ENCODE assay signal across 9 mouse cellular contexts in the genomic region with DNA sequence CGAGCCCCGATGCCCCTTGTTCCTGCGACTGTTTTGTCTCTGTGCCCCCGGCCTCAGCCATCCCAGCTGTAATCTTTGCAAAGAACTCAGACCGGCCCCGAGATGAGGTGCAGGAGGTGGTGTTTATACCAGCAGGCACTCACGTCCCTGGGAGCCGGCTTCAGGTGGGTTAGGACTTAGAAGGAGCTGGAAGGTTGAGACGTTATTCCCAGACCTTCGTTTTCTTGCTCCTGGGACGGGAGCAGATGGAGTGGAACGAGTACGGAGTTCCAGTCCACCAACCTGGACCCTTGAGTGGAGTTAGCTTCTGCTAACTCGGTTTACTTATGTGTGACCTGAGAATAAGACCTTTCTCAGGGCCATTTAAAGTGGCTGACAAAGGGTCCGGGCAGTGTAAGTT. TPM values are rescaled to one million over a fixed set of nuclear protein-coding genes. Genes with fewer than 3 reads are reported as not detected.
DNase-seq lines count a peak whose midpoint lies in the region; ATAC-seq and TF ChIP-seq lines count a peak whose summit lies in the region.
"Had no signal": no experiment of that assay in that cellular context is flagged by ENCODE, and none has a peak within 500 bp of the region (broad histone marks: within the 10 kb centered on the region; RNA-seq: fewer than 3 reads in every experiment).

No protein-coding gene starts in this region.

- H3K9ac ChIP-seq in midbrain, embryonic 16.5 days (ENCODE audit: low read depth, low read length): peak overlapping the region; percentile 85

- H3K27ac ChIP-seq in kidney, adult 2 months (ENCODE audit: insufficient read depth, low read depth, low read length): peak overlapping the region; percentile 79
- peak overlapping the region; percentile 96 for H3K27ac ChIP-seq in embryonic facial prominence, embryonic 10.5 days (replicated peaks)
- 0 out of 2 replicates have a peak overlapping the region, but pooled peaks have one; percentile 82 for H3K27ac ChIP-seq in midbrain, embryonic 16.5 days (ENCODE audit: low read length)

- TF ChIP-seq CTCF in kidney, adult 2 months (conservative IDR thresholded peaks at IDR 0.05; ENCODE audit: insufficient read depth, insufficient read length, low read depth, low read length): no peak

- H3K4me2 ChIP-seq in midbrain, embryonic 16.5 days (ENCODE audit: low read length): peak overlapping the region; percentile 83

- TF ChIP-seq POLR2A in kidney, adult 2 months (IDR thresholded peaks at IDR 0.05; ENCODE audit: low read depth, low read length): no peak

- H3K4me3 ChIP-seq in kidney, adult 2 months (ENCODE audit: insufficient read depth, low read depth, low read length): peak overlapping the region; percentile 71
- H3K4me3 ChIP-seq in embryonic facial prominence, embryonic 10.5 days: peak overlapping the region; percentile 76
- H3K4me3 ChIP-seq in midbrain, embryonic 16.5 days (ENCODE audit: low read depth, low read length): peak overlapping the region; percentile 79

- peak; percentile 70 for DNase-seq in kidney, adult 2 months
- DNase-seq in kidney, adult 18-20 months: no peak
- no peak for DNase-seq in embryonic facial prominence, embryonic 10.5 days (ENCODE audit: low spot score)
- DNase-seq in kidney, adult 9 months: peak; percentile 59
- no peak for DNase-seq in adrenal gland, postnatal 4 days (ENCODE audit: low spot score in 2 of 2)
- DNase-seq in layer of hippocampus, postnatal 10 days (ENCODE audit: low spot score in 2 of 2): no peak
- no peak for DNase-seq in left cerebral cortex, adult 11 months (ENCODE audit: low spot score)

- ATAC-seq in midbrain, embryonic 16.5 days: no peak

- H3K27me3 ChIP-seq in kidney, adult 2 months (replicated peaks; ENCODE audit: control insufficient read depth, insufficient read depth, low read length): no peaks in the 10 kb centered on the region
- H3K27me3 ChIP-seq in embryonic facial prominence, embryonic 10.5 days (replicated peaks; ENCODE audit: low read depth, poor library complexity, severe bottlenecking): peaks cover 5% of the 10 kb centered on the region; the same call in 1 of the 2 replicates
- H3K27me3 ChIP-seq in midbrain, embryonic 16.5 days (ENCODE audit: control insufficient read depth, insufficient read depth, low read depth, low read length): no peaks in the 10 kb centered on the region; the same call in 1 of the 2 replicates

- no peaks in the 10 kb centered on the region for H3K9me3 ChIP-seq in embryonic facial prominence, embryonic 10.5 days
- no peaks in the 10 kb centered on the region for H3K9me3 ChIP-seq in midbrain, embryonic 16.5 days (replicated peaks; ENCODE audit: control insufficient read depth, low read length, poor library complexity, severe bottlenecking)

- H3K36me3 ChIP-seq in kidney, adult 2 months (ENCODE audit: control insufficient read depth, insufficient read depth, low read length): no peaks in the 10 kb centered on the region
- H3K36me3 ChIP-seq in embryonic facial prominence, embryonic 10.5 days (replicated peaks): peaks cover 31% of the 10 kb centered on the region
- H3K36me3 ChIP-seq in midbrain, embryonic 16.5 days (ENCODE audit: control insufficient read depth, insufficient read depth, low read length): no peaks in the 10 kb centered on the region

- WGBS in kidney, adult 2 months: 7% methylated on average over 15 of the region's 15 CpGs
- 20% methylated on average over 15 of the region's 15 CpGs for WGBS in embryonic facial prominence, embryonic 10.5 days
- WGBS in midbrain, embryonic 16.5 days: 18% methylated on average over 15 of the region's 15 CpGs

- peaks cover 16% of the 10 kb centered on the region for H3K4me1 ChIP-seq in kidney, adult 2 months (ENCODE audit: control insufficient read depth, insufficient read depth, low read length)
- H3K4me1 ChIP-seq in embryonic facial prominence, embryonic 10.5 days: peaks cover 30% of the 10 kb centered on the region
- peaks cover 8% of the 10 kb centered on the region; the same call in 1 of the 2 replicates for H3K4me1 ChIP-seq in midbrain, embryonic 16.5 days (ENCODE audit: control insufficient read depth, insufficient read depth, low read length)

RNA-seq across cellular contexts. Expression of gene Scrn2, which starts 0.7 kb away (rescaled TPM):
- polyA plus RNA-seq in kidney, adult 2 months (2012; rRNA removed): 104 and 112 TPM in 2 replicates
- 43.5 and 43.8 TPM in 2 replicates for polyA plus RNA-seq in embryonic facial prominence, embryonic 10.5 days (2016; fragmentation: Nextera tagmentation; extraction: Ambion mirVana)
- 13.7 and 16.7 TPM in 2 replicates for polyA plus RNA-seq in midbrain, embryonic 16.5 days (2015; fragmentation: Nextera tagmentation; extraction: Ambion mirVana)
- total RNA-seq in adrenal gland, postnatal 4 days (2021): 10 to 100 TPM; 28.8 to 29.7 TPM
- total RNA-seq in layer of hippocampus, postnatal 10 days (2021): 1 to 10 TPM; 5.2 to 6.3 TPM

RNA-seq across cellular contexts. Expression of gene Lrrc46, which starts 10.8 kb away (rescaled TPM):
- polyA plus RNA-seq in kidney, adult 2 months (2012; rRNA removed): 1.9 and 2.5 TPM in 2 replicates
- polyA plus RNA-seq in embryonic facial prominence, embryonic 10.5 days (2016; fragmentation: Nextera tagmentation; extraction: Ambion mirVana): 1.2 TPM in 2 replicates
- 3.4 and 4.0 TPM in 2 replicates for polyA plus RNA-seq in midbrain, embryonic 16.5 days (2015; fragmentation: Nextera tagmentation; extraction: Ambion mirVana)
- 1 to 10 TPM in 1 of 2 experiments, under 1 TPM in 1; 0.76 to 1.3 TPM for total RNA-seq in adrenal gland, postnatal 4 days (2021)
- 1 to 10 TPM in 1 of 2 experiments, under 1 TPM in 1; 0.83 to 1.6 TPM for total RNA-seq in layer of hippocampus, postnatal 10 days (2021)
- total RNA-seq: hematopoietic stem cell, adult 5-6 weeks had no signal

RNA-seq across cellular contexts. Expression of gene Mrpl10, which starts 10.9 kb away (rescaled TPM):
- polyA plus RNA-seq in kidney, adult 2 months (2012; rRNA removed): 137 and 138 TPM in 2 replicates
- 86.6 and 89.9 TPM in 2 replicates for polyA plus RNA-seq in embryonic facial prominence, embryonic 10.5 days (2016; fragmentation: Nextera tagmentation; extraction: Ambion mirVana)
- polyA plus RNA-seq in midbrain, embryonic 16.5 days (2015; fragmentation: Nextera tagmentation; extraction: Ambion mirVana): 58.9 and 59.1 TPM in 2 replicates
- 100 to 1,000 TPM; 110 to 123 TPM for total RNA-seq in adrenal gland, postnatal 4 days (2021)
- 10 to 100 TPM; 74.4 to 76.7 TPM for total RNA-seq in layer of hippocampus, postnatal 10 days (2021)

RNA-seq across cellular contexts. Expression of gene Sp6, which starts 17.2 kb away (rescaled TPM):
- 0.91 and 0.95 TPM in 2 replicates for polyA plus RNA-seq in kidney, adult 2 months (2012; rRNA removed)
- 4.4 and 7.4 TPM in 2 replicates for polyA plus RNA-seq in embryonic facial prominence, embryonic 10.5 days (2016; fragmentation: Nextera tagmentation; extraction: Ambion mirVana)
- polyA plus RNA-seq in midbrain, embryonic 16.5 days (2015; fragmentation: Nextera tagmentation; extraction: Ambion mirVana): 0.26 and 0.35 TPM in 2 replicates
- total RNA-seq in adrenal gland, postnatal 4 days (2021): under 1 TPM; 0.42 TPM
- total RNA-seq in layer of hippocampus, postnatal 10 days (2021): 1 to 10 TPM; 1.4 TPM

RNA-seq across cellular contexts. Expression of gene Osbpl7, which starts 20.0 kb away (rescaled TPM):
- polyA plus RNA-seq in kidney, adult 2 months (2012; rRNA removed): 9.0 and 9.1 TPM in 2 replicates
- polyA plus RNA-seq in embryonic facial prominence, embryonic 10.5 days (2016; fragmentation: Nextera tagmentation; extraction: Ambion mirVana): 9.7 and 10.0 TPM in 2 replicates
- 11.9 and 12.8 TPM in 2 replicates for polyA plus RNA-seq in midbrain, embryonic 16.5 days (2015; fragmentation: Nextera tagmentation; extraction: Ambion mirVana)
- 10 to 100 TPM; 20.3 to 21.4 TPM for total RNA-seq in adrenal gland, postnatal 4 days (2021)
- 10 to 100 TPM; 12.9 to 13.5 TPM for total RNA-seq in layer of hippocampus, postnatal 10 days (2021)

Comparison
In these comparisons a context has a peak if more than half of its experiments do, and no peak if none do; other contexts are left out.
1. DNase-seq: peak in kidney, adult 2 months (single experiment) and kidney, adult 9 months (single experiment); none in kidney, adult 18-20 months (single experiment), embryonic facial prominence, embryonic 10.5 days (single experiment), adrenal gland, postnatal 4 days (0 of 2), layer of hippocampus, postnatal 10 days (0 of 2) and left cerebral cortex, adult 11 months (single experiment).
2. Peak in every context shown above with its lines, with median percentiles within 50 percentile points of each other: H3K27ac ChIP-seq and H3K4me3 ChIP-seq.